Mouse (Mus musculus) left cerebral cortex, postnatal 36 days (tissue): Measurements from ENCODE around the gene Uchl1. TPM values are rescaled to one million over a fixed set of nuclear protein-coding genes. Genes with fewer than 3 reads are reported as not detected.
A peak's percentile ranks its signal among the peaks of the same experiment; 100 is the strongest.

Experiments used
- DNase-seq, 2 experiments: peaks; one replicate each; pipeline ENCODE4 v3.0.0; 2021 to 2022; ENCODE audit warnings: low spot score in 2 of 2, mixed read lengths in 1 of 2
- intact Hi-C: fragments of 180-260 bp; cut with DNase I; formaldehyde crosslinking; loops from one replicate; pipeline ENCODE4 v1.15.1; 2025
- total RNA-seq, 2 experiments: library from RNA; stranded (reverse); gene quantifications; 2 replicates each; pipeline ENCODE4 v1.2.3; 2021

Gene Uchl1
- total RNA-seq, result 100 to 1,000 TPM; 889 to 972 TPM

GRCm38 (mm10) chr5:66675983-66676382, at the start of gene Uchl1:
Uchl1 (plus strand) TSS chr5:66676091.
- peak; percentile 94 to 96 for DNase-seq

GRCm38 (mm10) chr5:66627805-66628204, 48.1 kb upstream of the Uchl1 start:
- intact Hi-C loops, result no loop called here
- DNase-seq, result no peak

More at GRCm38 (mm10) chr5:66675983-66676382, at the start of gene Uchl1:
- intact Hi-C loops, result loop anchor here (5.0 to 10.0 kb wide), 4 partner anchors 59 to 421 kb away; partner anchors contain the start of genes Apbb2 and Nsun7

- intact Hi-C loops, result no loop called here
- no peak for DNase-seq
Measured at GRCm38 (mm10) chr5:66635459-66636079, 40.3 kb upstream of the Uchl1 start.

GRCm38 (mm10) chr5:66642156-66642555, 33.7 kb upstream of the Uchl1 start:
- intact Hi-C loops, result no loop called here
- no peak for DNase-seq

- no peak for DNase-seq
- intact Hi-C loops, result no loop called here
Measured at GRCm38 (mm10) chr5:66643260-66643659, 32.6 kb upstream of the Uchl1 start.

GRCm38 (mm10) chr5:66647504-66647903, 28.4 kb upstream of the Uchl1 start:
- intact Hi-C loops, result no loop called here
- no peak for DNase-seq

GRCm38 (mm10) chr5:66654220-66654619, 21.7 kb upstream of the Uchl1 start:
- no peak for DNase-seq
- intact Hi-C loops, result no loop called here

GRCm38 (mm10) chr5:66675189-66675890, 551 bp upstream of the Uchl1 start:
- peak; percentile 56 to 69 for DNase-seq
- intact Hi-C loops, result loop anchor here (5.0 to 10.0 kb wide), 4 partner anchors 58 to 421 kb away; partner anchors contain the start of genes Apbb2 and Nsun7

- intact Hi-C loops, result loop anchor here (5.0 to 10.0 kb wide), 4 partner anchors 59 to 422 kb away; partner anchors contain the start of genes Apbb2 and Nsun7
- peak; percentile 75 to 83 for DNase-seq
Measured at GRCm38 (mm10) chr5:66676457-66677117, 696 bp downstream of the Uchl1 start.

- peak; percentile 46 to 51 for DNase-seq
- intact Hi-C loops, result loop anchor here (5.0 to 10.0 kb wide), 4 partner anchors 60 to 423 kb away; partner anchors contain the start of genes Apbb2 and Nsun7
Measured at GRCm38 (mm10) chr5:66677411-66678345, 1.8 kb downstream of the Uchl1 start.

- intact Hi-C loops, result loop anchor here (5.0 to 10.0 kb wide), 4 partner anchors 62 to 424 kb away; partner anchors contain the start of genes Apbb2 and Nsun7
Measured at GRCm38 (mm10) chr5:66679222-66679621, 3.3 kb downstream of the Uchl1 start.

GRCm38 (mm10) chr5:66685930-66686329, 10.0 kb downstream of the Uchl1 start:
- intact Hi-C loops, result no loop called here

More at GRCm38 (mm10) chr5:66679222-66679621, 3.3 kb downstream of the Uchl1 start:
- peak; percentile 68 to 74 for DNase-seq

GRCm38 (mm10) chr5:66686863-66687262, 11.0 kb downstream of the Uchl1 start:
- intact Hi-C loops, result no loop called here
- no peak for DNase-seq

More at GRCm38 (mm10) chr5:66685930-66686329, 10.0 kb downstream of the Uchl1 start:
- DNase-seq, result no peak

GRCm38 (mm10) chr5:66687737-66688136, 11.8 kb downstream of the Uchl1 start:
- peak; percentile 22 to 36 for DNase-seq
- intact Hi-C loops, result no loop called here

GRCm38 (mm10) chr5:66688286-66688685, 12.4 kb downstream of the Uchl1 start:
- no peak for DNase-seq
- intact Hi-C loops, result no loop called here

- intact Hi-C loops, result no loop called here
- no peak for DNase-seq
Measured at GRCm38 (mm10) chr5:66689796-66690195, 13.9 kb downstream of the Uchl1 start.

- intact Hi-C loops, result no loop called here
- no peak for DNase-seq
Measured at GRCm38 (mm10) chr5:66693231-66693630, 17.3 kb downstream of the Uchl1 start.

GRCm38 (mm10) chr5:66697119-66697518, 21.2 kb downstream of the Uchl1 start:
- DNase-seq, result peak in 1 of 2 experiments; percentile 24
- intact Hi-C loops, result loop anchor here (5.0 kb wide), 3 partner anchors 300 to 535 kb away; no protein-coding TSS in a partner anchor

GRCm38 (mm10) chr5:66699911-66700310, 24.0 kb downstream of the Uchl1 start:
- intact Hi-C loops, result loop anchor here (5.0 kb wide), 3 partner anchors 297 to 532 kb away; no protein-coding TSS in a partner anchor
- DNase-seq, result no peak
